Mouse (Mus musculus): Measurements from ENCODE around the gene Hist1h3b. TPM values are rescaled to one million over a fixed set of nuclear protein-coding genes. Genes with fewer than 3 reads are reported as not detected.
"Not testable (repeated sequence)": the region's sequence is repeated elsewhere in the genome, so short reads cannot be mapped to it uniquely, and the experiment has no call there.

Hist1h3b gene
- polyA plus RNA-seq, 1 experiment from 2014 or later, result 2.6 TPM

- 46% methylated on average over 3 of the region's 3 CpGs for WGBS
- peak; percentile 4 for DNase-seq (ENCODE audit: low spot score)
- no peak overlapping the region for H3K9ac ChIP-seq (replicated peaks; ENCODE audit: low read depth)
- H3K27me3 ChIP-seq (replicated peaks; ENCODE audit: insufficient read depth, low read length), result no peaks in the 10 kb centered on the region
- H3K4me2 ChIP-seq (replicated peaks; ENCODE audit: low read depth, low read length), result no peak overlapping the region
- H3K4me1 ChIP-seq (ENCODE audit: insufficient read depth, low read depth, low read length), result peaks cover 4% of the 10 kb centered on the region; the same call in 1 of the 2 replicates
- H3K9me3 ChIP-seq (ENCODE audit: low read length), result no peaks in the 10 kb centered on the region
- TF ChIP-seq CTCF (IDR thresholded peaks at IDR 0.05) (no peak), EP300 (IDR thresholded peaks at IDR 0.05) (no peak)
- H3K4me3 ChIP-seq (ENCODE audit: low read depth, low read length), result no peak overlapping the region
- H3K27ac ChIP-seq (ENCODE audit: low read length), result peak overlapping the region; percentile 85; the same call in 1 of the 2 replicates
- H3K36me3 ChIP-seq (ENCODE audit: insufficient read depth, low read length), result no peaks in the 10 kb centered on the region
- no peak for ATAC-seq
Measured at GRCm38 (mm10) chr13:23757921-23758320, 5.9 kb downstream of the Hist1h3b start.

- H3K36me3 ChIP-seq (ENCODE audit: insufficient read depth, low read length), result no peaks in the 10 kb centered on the region
- peaks cover 10% of the 10 kb centered on the region for H3K4me1 ChIP-seq (ENCODE audit: insufficient read depth, low read depth, low read length)
- H3K27me3 ChIP-seq (replicated peaks; ENCODE audit: insufficient read depth, low read length), result no peaks in the 10 kb centered on the region
- no peak overlapping the region for H3K4me2 ChIP-seq (replicated peaks; ENCODE audit: low read depth, low read length)
- TF ChIP-seq CTCF (IDR thresholded peaks at IDR 0.05), result no peak
- no peak for TF ChIP-seq EP300 (IDR thresholded peaks at IDR 0.05)
- 85% methylated on average over 3 of the region's 3 CpGs for WGBS
- H3K9ac ChIP-seq (replicated peaks; ENCODE audit: low read depth), result no peak overlapping the region
- H3K4me3 ChIP-seq (ENCODE audit: low read depth, low read length), result no peak overlapping the region
- H3K27ac ChIP-seq (ENCODE audit: low read length), result no peak overlapping the region
- DNase-seq (ENCODE audit: low spot score), result no peak
- no peaks in the 10 kb centered on the region for H3K9me3 ChIP-seq (ENCODE audit: low read length)
- ATAC-seq, result no peak
Measured at GRCm38 (mm10) chr13:23759251-23759771, 7.2 kb downstream of the Hist1h3b start.

- no peak overlapping the region for H3K4me3 ChIP-seq (ENCODE audit: low read depth, low read length)
Measured at GRCm38 (mm10) chr13:23759916-23760239, 7.8 kb downstream of the Hist1h3b start.

GRCm38 (mm10) chr13:23760240-23760971, 8.3 kb downstream of the Hist1h3b start:
- Histone ChIP-seq H3K36me3 (ENCODE audit: insufficient read depth, low read length) (no peaks in the 10 kb centered on the region), H3K4me1 (ENCODE audit: insufficient read depth, low read depth, low read length) (peaks cover 12% of the 10 kb centered on the region), H3K4me2 (replicated peaks; ENCODE audit: low read depth, low read length) (peak overlapping the region; percentile 75), H3K27ac (ENCODE audit: low read length) (peak overlapping the region; percentile 81), H3K27me3 (replicated peaks; ENCODE audit: insufficient read depth, low read length) (no peaks in the 10 kb centered on the region), H3K4me3 (ENCODE audit: low read depth, low read length) (peak overlapping the region; percentile 49), H3K9ac (replicated peaks; ENCODE audit: low read depth) (peak overlapping the region; percentile 34; the same call in 1 of the 2 replicates), H3K9me3 (ENCODE audit: low read length) (no peaks in the 10 kb centered on the region)
- DNase-seq (ENCODE audit: low spot score) (peak; percentile 81), ATAC-seq (peak; percentile 1; the same call in 1 of the 2 replicates)
- WGBS, result 2% methylated on average over 20 of the region's 27 CpGs
- TF ChIP-seq CTCF (IDR thresholded peaks at IDR 0.05), result peak; percentile 44
- no peak for TF ChIP-seq EP300 (IDR thresholded peaks at IDR 0.05)

More at GRCm38 (mm10) chr13:23759916-23760239, 7.8 kb downstream of the Hist1h3b start:
- TF ChIP-seq CTCF (IDR thresholded peaks at IDR 0.05) (no peak), EP300 (IDR thresholded peaks at IDR 0.05) (no peak)
- DNase-seq (ENCODE audit: low spot score) (no peak), ATAC-seq (no peak)
- 50% methylated on average over 1 of the region's 1 CpGs for WGBS
- Histone ChIP-seq H3K27me3 (replicated peaks; ENCODE audit: insufficient read depth, low read length) (no peaks in the 10 kb centered on the region), H3K9me3 (ENCODE audit: low read length) (no peaks in the 10 kb centered on the region), H3K27ac (ENCODE audit: low read length) (no peak overlapping the region), H3K4me2 (replicated peaks; ENCODE audit: low read depth, low read length) (no peak overlapping the region; the same call in 1 of the 2 replicates), H3K9ac (replicated peaks; ENCODE audit: low read depth) (no peak overlapping the region), H3K36me3 (ENCODE audit: insufficient read depth, low read length) (no peaks in the 10 kb centered on the region), H3K4me1 (ENCODE audit: insufficient read depth, low read depth, low read length) (peaks cover 12% of the 10 kb centered on the region)

- peak within 1 kb of the TSS; percentile 49 for H3K4me3 ChIP-seq (ENCODE audit: low read depth, low read length)
- H3K9me3 ChIP-seq (ENCODE audit: low read length), result no peaks in the 10 kb centered on the region
- ATAC-seq (peak; percentile 75), DNase-seq (ENCODE audit: low spot score) (peak; percentile 99)
- peaks cover 12% of the 10 kb centered on the region for H3K4me1 ChIP-seq (ENCODE audit: insufficient read depth, low read depth, low read length)
- H3K4me2 ChIP-seq (replicated peaks; ENCODE audit: low read depth, low read length), result peak within 1 kb of the TSS; percentile 75
- WGBS, result 1% methylated on average over 63 of the region's 72 CpGs
- peak within 1 kb of the TSS; percentile 81 for H3K27ac ChIP-seq (ENCODE audit: low read length)
- TF ChIP-seq CTCF (IDR thresholded peaks at IDR 0.05) (no peak), EP300 (IDR thresholded peaks at IDR 0.05) (no peak)
- no peaks in the 10 kb centered on the region for H3K36me3 ChIP-seq (ENCODE audit: insufficient read depth, low read length)
- peak within 1 kb of the TSS; percentile 35 for H3K9ac ChIP-seq (replicated peaks; ENCODE audit: low read depth)
- no peaks in the 10 kb centered on the region for H3K27me3 ChIP-seq (replicated peaks; ENCODE audit: insufficient read depth, low read length)
Measured at GRCm38 (mm10) chr13:23760972-23761864, 9.2 kb downstream of the Hist1h3b start, which contains the start of gene Hist1h4a. Gene Hist1h4a, minus strand, starts transcription at chr13:23761230.

- H3K4me2 ChIP-seq (replicated peaks; ENCODE audit: low read depth, low read length), result peak within 1 kb of the TSS; percentile 75
- H3K4me1 ChIP-seq (ENCODE audit: insufficient read depth, low read depth, low read length), result peaks cover 12% of the 10 kb centered on the region
- H3K4me3 ChIP-seq (ENCODE audit: low read depth, low read length), result peak within 1 kb of the TSS; percentile 49
- WGBS, result 3% methylated on average over 26 of the region's 52 CpGs
- not testable (repeated sequence) for H3K27me3 ChIP-seq (replicated peaks; ENCODE audit: insufficient read depth, low read length); H3K9me3 ChIP-seq (ENCODE audit: low read length); H3K36me3 ChIP-seq (ENCODE audit: insufficient read depth, low read length)
- H3K27ac ChIP-seq (ENCODE audit: low read length), result peak within 1 kb of the TSS; percentile 81
- ATAC-seq, result peak; percentile 59
- DNase-seq (ENCODE audit: low spot score), result peak; percentile 98
- H3K9ac ChIP-seq (replicated peaks; ENCODE audit: low read depth), result peak within 1 kb of the TSS; percentile 35
Measured at GRCm38 (mm10) chr13:23761871-23762821, 10.1 kb downstream of the Hist1h3b start, which contains the start of gene Hist1h3a. Gene Hist1h3a, minus strand, starts transcription at chr13:23762386.

Data from lung, postnatal 0 days (tissue).